Mouse (Mus musculus): ENCODE results near the gene Cyp4f18. TPM values are rescaled to one million over a fixed set of nuclear protein-coding genes. Genes with fewer than 3 reads are reported as not detected.

Cyp4f18 gene
- polyA plus RNA-seq, 1 experiment from 2014 or later: 0.39 TPM

DNA sequence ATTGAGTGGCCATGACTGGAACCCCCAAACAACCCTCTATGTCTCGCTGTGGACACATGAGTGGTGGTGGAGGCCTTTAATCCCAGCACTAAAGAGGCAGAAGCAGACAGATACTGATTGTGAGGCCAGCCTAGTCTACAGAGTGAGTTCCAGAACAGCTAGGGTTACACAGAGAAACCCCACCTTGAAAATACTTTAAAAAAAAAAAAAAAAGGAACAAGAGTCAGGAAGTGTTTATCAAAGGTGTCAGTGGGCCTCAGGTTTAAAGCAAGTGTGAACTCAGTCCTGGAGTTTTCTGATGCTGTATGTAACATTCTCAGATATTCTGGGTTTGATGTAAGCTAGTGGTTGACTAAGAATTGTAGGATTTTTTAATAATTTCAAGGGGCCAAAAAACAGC lies 56.9 kb downstream of the Cyp4f18 start:
- H3K36me3 ChIP-seq (ENCODE audit: control insufficient read depth, insufficient read depth, low read length): no peaks in the 10 kb centered on the region; the same call in 1 of the 2 replicates
- H3K4me3 ChIP-seq (ENCODE audit: low read depth, low read length): no peak overlapping the region; the same call in 1 of the 2 replicates
- H3K4me1 ChIP-seq (ENCODE audit: control insufficient read depth, insufficient read depth, low read length): 0 out of 2 replicates have a peak, but pooled peaks cover 8% of the 10 kb centered on the region
- WGBS (ENCODE audit: insufficient replicate concordance): 82% methylated on average over 1 of the region's 1 CpGs
- no peaks in the 10 kb centered on the region for H3K9me3 ChIP-seq (replicated peaks; ENCODE audit: control insufficient read depth, low read length)
- H3K4me2 ChIP-seq: no peak overlapping the region; the same call in 1 of the 2 replicates
- ATAC-seq (replicated peaks; ENCODE audit: insufficient number of reproducible peaks, low FRiP score, low TSS enrichment): no peak
- no peaks in the 10 kb centered on the region; the same call in 1 of the 2 replicates for H3K27me3 ChIP-seq (ENCODE audit: control insufficient read depth, insufficient read depth, low read length)
- no peak overlapping the region for H3K9ac ChIP-seq (ENCODE audit: low read depth, low read length)
- H3K27ac ChIP-seq (ENCODE audit: low read depth, low read length): no peak overlapping the region

- H3K27ac ChIP-seq (ENCODE audit: low read depth, low read length): peak overlapping the region; percentile 35; the same call in 1 of the 2 replicates
- 37% methylated on average over 13 of the region's 14 CpGs for WGBS (ENCODE audit: insufficient replicate concordance)
Measured at GRCm38 (mm10) chr8:71951436-71952161, 57.8 kb downstream of the Cyp4f18 start.

DNA sequence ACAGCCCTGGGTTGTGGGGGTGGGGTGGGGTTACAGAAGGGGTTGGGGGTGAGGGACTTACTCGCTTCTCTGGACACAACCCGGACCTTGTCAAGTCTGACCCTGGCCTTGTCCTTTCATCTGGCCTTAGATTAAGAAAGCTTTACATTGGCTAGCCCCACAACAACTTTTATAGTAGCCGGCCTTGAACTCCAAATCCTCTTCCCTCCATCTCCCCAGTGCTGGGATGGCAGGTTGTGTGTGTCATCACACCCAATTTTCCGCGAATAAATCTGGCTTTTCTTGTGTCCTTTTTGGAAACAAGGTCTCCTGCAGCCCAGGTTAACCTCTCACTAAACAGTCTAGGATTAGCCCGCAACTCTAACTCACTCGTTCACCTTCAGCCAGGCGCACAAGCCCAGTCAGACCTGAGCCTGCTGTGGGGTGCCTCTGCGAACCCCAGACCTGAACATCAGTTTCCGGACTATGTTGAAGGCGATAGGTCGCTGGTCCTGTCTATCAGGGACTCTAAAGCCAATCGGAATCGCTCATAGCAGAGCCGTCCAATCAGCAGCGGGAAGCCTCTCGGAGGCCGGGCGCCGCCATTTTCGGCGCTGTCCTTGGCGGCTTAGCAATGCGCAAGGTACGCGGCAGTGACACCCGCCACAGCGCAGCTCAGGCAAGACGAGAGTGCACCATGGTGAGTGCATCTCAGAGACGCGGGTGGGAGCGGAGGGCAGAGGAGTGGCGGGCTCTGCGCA lies 58.8 kb downstream of the Cyp4f18 start, which contains the start of gene Zfp961:
Gene Zfp961 (plus strand): TSS at position 557 of the 740 bp plus-strand sequence.
- H3K9me3 ChIP-seq (replicated peaks; ENCODE audit: control insufficient read depth, low read length): no peaks in the 10 kb centered on the region
- WGBS (ENCODE audit: insufficient replicate concordance): 3% methylated on average over 34 of the region's 34 CpGs

More at GRCm38 (mm10) chr8:71951436-71952161, 57.8 kb downstream of the Cyp4f18 start:
- Histone ChIP-seq H3K4me2 (peak overlapping the region; percentile 79), H3K9me3 (replicated peaks; ENCODE audit: control insufficient read depth, low read length) (no peaks in the 10 kb centered on the region), H3K27me3 (ENCODE audit: control insufficient read depth, insufficient read depth, low read length) (no peaks in the 10 kb centered on the region; the same call in 1 of the 2 replicates), H3K9ac (ENCODE audit: low read depth, low read length) (peak overlapping the region; percentile 89), H3K36me3 (ENCODE audit: control insufficient read depth, insufficient read depth, low read length) (no peaks in the 10 kb centered on the region; the same call in 1 of the 2 replicates), H3K4me1 (ENCODE audit: control insufficient read depth, insufficient read depth, low read length) (0 out of 2 replicates have a peak, but pooled peaks cover 8% of the 10 kb centered on the region), H3K4me3 (ENCODE audit: low read depth, low read length) (peak overlapping the region; percentile 77)
- no peak for ATAC-seq (replicated peaks; ENCODE audit: insufficient number of reproducible peaks, low FRiP score, low TSS enrichment)

DNA sequence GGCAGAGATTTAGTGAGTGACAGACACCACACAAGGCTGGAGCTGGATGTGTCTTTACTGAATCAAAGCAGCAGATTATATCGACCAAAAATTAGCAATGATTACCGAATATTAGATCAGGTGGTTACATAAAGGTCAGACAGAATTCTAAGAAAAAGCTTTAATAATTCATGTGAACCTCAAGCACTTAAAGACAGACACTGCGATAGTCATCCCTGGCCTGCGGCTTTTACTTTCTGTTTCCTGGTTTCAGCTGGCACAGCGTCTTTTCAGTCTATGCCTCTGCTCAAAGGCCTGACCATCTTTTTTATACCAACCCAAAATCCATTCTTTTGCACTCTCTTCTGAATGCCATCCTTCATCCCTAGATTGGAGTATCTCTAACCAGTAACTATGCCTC lies 60.8 kb downstream of the Cyp4f18 start:
- Histone ChIP-seq H3K36me3 (ENCODE audit: control insufficient read depth, insufficient read depth, low read length) (no peaks in the 10 kb centered on the region), H3K27ac (ENCODE audit: low read depth, low read length) (no peak overlapping the region), H3K9ac (ENCODE audit: low read depth, low read length) (no peak overlapping the region), H3K4me1 (ENCODE audit: control insufficient read depth, insufficient read depth, low read length) (0 out of 2 replicates have a peak, but pooled peaks cover 8% of the 10 kb centered on the region), H3K4me2 (no peak overlapping the region), H3K9me3 (replicated peaks; ENCODE audit: control insufficient read depth, low read length) (no peaks in the 10 kb centered on the region), H3K27me3 (ENCODE audit: control insufficient read depth, insufficient read depth, low read length) (no peaks in the 10 kb centered on the region; the same call in 1 of the 2 replicates), H3K4me3 (ENCODE audit: low read depth, low read length) (no peak overlapping the region)
- 83% methylated on average over 5 of the region's 5 CpGs for WGBS (ENCODE audit: insufficient replicate concordance)
- ATAC-seq (replicated peaks; ENCODE audit: insufficient number of reproducible peaks, low FRiP score, low TSS enrichment): no peak

More for the DNA sequence above, 58.8 kb downstream of the Cyp4f18 start, which contains the start of gene Zfp961:
- peak within 1 kb of the TSS; percentile 79 for H3K4me2 ChIP-seq
- H3K9ac ChIP-seq (ENCODE audit: low read depth, low read length): peak within 1 kb of the TSS; percentile 89
- no peaks in the 10 kb centered on the region; the same call in 1 of the 2 replicates for H3K27me3 ChIP-seq (ENCODE audit: control insufficient read depth, insufficient read depth, low read length)
- no peaks in the 10 kb centered on the region; the same call in 1 of the 2 replicates for H3K36me3 ChIP-seq (ENCODE audit: control insufficient read depth, insufficient read depth, low read length)
- H3K4me1 ChIP-seq (ENCODE audit: control insufficient read depth, insufficient read depth, low read length): 0 out of 2 replicates have a peak, but pooled peaks cover 8% of the 10 kb centered on the region
- peak within 1 kb of the TSS; percentile 85 for H3K27ac ChIP-seq (ENCODE audit: low read depth, low read length)
- peak; percentile 100 for ATAC-seq (replicated peaks; ENCODE audit: insufficient number of reproducible peaks, low FRiP score, low TSS enrichment)
- H3K4me3 ChIP-seq (ENCODE audit: low read depth, low read length): peak within 1 kb of the TSS; percentile 77

DNA sequence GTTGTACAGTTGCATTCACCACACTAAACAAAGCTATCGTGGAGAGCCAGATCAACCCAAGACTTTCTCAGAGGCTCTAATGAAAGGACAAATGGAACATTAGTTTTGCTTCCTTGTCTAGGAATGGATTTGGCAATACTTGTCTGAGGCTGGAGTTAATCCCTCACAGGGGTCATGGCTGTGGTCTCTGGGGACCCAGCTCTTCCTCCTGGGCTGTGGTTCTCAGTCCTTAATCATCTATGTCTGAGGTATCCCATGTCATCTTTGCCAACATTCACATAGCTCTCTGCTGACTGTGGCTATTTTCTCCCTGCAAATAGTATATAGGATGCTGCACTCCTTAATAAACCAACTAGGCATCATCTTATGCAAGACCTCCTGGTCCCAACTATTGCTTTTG lies 67.7 kb downstream of the Cyp4f18 start:
- no peaks in the 10 kb centered on the region for H3K4me1 ChIP-seq (ENCODE audit: control insufficient read depth, insufficient read depth, low read length)
- no peaks in the 10 kb centered on the region for H3K36me3 ChIP-seq (ENCODE audit: control insufficient read depth, insufficient read depth, low read length)
- no peak overlapping the region for H3K4me2 ChIP-seq
- no peaks in the 10 kb centered on the region for H3K9me3 ChIP-seq (replicated peaks; ENCODE audit: control insufficient read depth, low read length)
- no peak for ATAC-seq (replicated peaks; ENCODE audit: insufficient number of reproducible peaks, low FRiP score, low TSS enrichment)
- H3K27ac ChIP-seq (ENCODE audit: low read depth, low read length): no peak overlapping the region
- H3K9ac ChIP-seq (ENCODE audit: low read depth, low read length): no peak overlapping the region
- H3K27me3 ChIP-seq (ENCODE audit: control insufficient read depth, insufficient read depth, low read length): no peaks in the 10 kb centered on the region
- H3K4me3 ChIP-seq (ENCODE audit: low read depth, low read length): no peak overlapping the region
- WGBS (ENCODE audit: insufficient replicate concordance): 76% methylated on average over 1 of the region's 1 CpGs

GRCm38 (mm10) chr8:71940293-71941208 lies 68.9 kb downstream of the Cyp4f18 start:
- no peaks in the 10 kb centered on the region for H3K4me1 ChIP-seq (ENCODE audit: control insufficient read depth, insufficient read depth, low read length)
- 69% methylated on average over 2 of the region's 2 CpGs for WGBS (ENCODE audit: insufficient replicate concordance)
- H3K9ac ChIP-seq (ENCODE audit: low read depth, low read length): no peak overlapping the region
- H3K27ac ChIP-seq (ENCODE audit: low read depth, low read length): no peak overlapping the region
- no peak overlapping the region for H3K4me3 ChIP-seq (ENCODE audit: low read depth, low read length)
- no peaks in the 10 kb centered on the region for H3K9me3 ChIP-seq (replicated peaks; ENCODE audit: control insufficient read depth, low read length)
- no peaks in the 10 kb centered on the region for H3K27me3 ChIP-seq (ENCODE audit: control insufficient read depth, insufficient read depth, low read length)
- ATAC-seq (replicated peaks; ENCODE audit: insufficient number of reproducible peaks, low FRiP score, low TSS enrichment): 0 out of 2 replicates have a peak, but pooled peaks have one; percentile 49
- H3K36me3 ChIP-seq (ENCODE audit: control insufficient read depth, insufficient read depth, low read length): no peaks in the 10 kb centered on the region
- no peak overlapping the region for H3K4me2 ChIP-seq

All from heart, embryonic 11.5 days (tissue).